Mouse (Mus musculus) brain, embryonic 18.5 days (tissue): ENCODE results near the gene Pex16.

Experiments
- DNase-seq: peaks from one replicate; pipeline ENCODE4 v3.0.0-alpha.2; 2012; ENCODE audit warnings: low read depth, low spot score

The Pex16 gene

DNA sequence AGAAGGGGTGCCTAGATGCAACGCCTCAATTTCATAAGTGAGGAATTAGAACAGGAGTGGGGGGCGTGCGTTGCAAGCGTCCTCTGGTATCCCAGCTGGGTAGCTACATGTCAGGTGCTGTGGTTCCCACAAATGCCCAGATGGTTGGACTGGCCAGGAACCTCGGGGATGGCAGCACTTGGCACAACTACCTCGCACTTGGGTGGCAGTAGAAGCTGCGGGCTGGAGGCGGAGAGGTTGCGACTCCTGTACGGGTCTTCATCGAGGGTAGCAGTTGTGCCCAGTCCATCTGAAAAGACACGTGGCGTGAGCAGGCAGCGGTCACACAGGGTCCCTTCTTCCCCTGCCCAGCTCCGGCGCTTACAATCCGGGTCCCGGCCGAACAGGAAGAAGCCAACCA lies 4.1 kb upstream of the Pex16 start:
- no peak for DNase-seq

DNA sequence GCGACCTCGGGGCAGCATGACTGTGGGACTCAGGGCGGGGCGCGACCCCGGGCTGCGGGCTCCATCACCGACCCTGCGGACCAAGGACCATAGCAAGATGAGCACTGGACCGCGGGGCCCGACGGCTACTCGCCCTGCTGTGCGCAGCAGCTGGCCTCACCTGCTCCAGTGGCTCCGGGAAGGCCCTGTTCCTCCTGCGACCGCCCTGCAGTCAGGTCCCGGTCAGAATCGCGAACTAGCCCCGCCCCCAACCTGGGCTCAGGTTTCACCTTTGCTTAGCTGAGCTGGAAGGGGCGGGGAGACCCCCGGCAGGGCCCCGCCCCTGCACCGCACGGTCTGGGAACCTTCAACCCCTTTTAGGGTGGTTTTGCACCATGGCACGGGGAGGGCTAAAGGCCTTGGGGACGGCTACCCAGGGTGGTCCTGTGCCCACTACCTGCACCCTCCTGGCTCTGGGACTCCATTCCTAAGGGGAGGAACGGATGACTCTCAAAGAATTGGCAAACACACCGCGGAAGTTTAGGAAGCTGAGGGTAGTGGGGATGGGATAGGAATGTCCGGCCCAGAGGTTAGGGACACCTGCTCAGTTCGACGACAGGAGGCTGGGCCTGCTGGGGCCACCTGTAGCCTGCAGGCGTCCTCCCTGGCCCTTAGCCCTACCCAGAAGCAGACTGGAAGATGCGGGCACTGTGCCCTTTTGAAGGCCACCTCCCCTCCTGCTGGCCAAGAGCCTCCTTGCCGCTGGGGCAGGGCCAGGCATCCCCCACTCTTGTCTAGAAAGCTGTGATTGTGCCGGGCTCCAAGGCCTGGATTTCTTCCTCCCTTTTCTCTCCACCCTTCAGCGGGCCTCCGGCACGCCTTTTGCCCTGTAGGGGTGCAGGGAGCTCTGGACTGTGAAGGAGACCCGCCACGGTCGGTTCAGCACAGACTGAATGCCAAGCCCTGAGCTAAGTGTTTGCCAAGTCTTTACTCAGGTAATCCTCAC lies 3.4 kb upstream of the Pex16 start:
- no peak for DNase-seq

DNA sequence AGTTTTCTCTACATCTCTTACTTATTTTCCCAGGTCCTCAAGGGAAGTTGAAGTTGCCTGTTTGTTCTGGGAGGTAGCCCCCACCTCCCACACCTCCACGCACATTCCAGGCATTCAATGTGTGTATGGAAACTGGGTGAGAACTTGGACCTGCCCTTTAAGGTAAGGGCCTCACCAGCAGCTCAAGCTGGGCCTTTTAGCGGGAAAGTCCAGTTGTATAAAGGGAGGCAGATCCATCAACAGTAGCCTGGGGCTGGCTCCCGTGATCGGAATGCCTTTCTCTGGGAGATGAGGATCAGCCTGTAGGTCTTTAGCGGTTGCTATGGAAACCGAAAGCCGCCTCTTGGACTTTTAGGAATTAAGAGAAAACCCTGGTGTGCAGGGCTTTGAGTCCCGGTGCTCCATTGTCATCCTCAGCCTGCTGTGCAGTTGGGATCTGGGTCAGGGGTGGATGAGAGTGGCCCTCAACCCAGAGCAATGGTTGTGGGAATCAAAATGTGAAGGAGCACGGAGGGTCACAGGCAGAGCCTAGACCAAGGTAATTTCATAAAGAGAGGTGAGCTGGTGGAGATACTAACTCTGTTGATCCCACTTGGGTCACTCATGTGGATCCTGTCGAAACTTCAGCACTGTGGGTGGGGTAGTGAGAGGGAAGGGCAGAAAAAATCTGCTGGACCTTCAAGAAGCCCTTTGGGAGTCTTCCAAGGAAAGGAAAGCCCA lies 2.3 kb upstream of the Pex16 start:
- no peak for DNase-seq

DNA sequence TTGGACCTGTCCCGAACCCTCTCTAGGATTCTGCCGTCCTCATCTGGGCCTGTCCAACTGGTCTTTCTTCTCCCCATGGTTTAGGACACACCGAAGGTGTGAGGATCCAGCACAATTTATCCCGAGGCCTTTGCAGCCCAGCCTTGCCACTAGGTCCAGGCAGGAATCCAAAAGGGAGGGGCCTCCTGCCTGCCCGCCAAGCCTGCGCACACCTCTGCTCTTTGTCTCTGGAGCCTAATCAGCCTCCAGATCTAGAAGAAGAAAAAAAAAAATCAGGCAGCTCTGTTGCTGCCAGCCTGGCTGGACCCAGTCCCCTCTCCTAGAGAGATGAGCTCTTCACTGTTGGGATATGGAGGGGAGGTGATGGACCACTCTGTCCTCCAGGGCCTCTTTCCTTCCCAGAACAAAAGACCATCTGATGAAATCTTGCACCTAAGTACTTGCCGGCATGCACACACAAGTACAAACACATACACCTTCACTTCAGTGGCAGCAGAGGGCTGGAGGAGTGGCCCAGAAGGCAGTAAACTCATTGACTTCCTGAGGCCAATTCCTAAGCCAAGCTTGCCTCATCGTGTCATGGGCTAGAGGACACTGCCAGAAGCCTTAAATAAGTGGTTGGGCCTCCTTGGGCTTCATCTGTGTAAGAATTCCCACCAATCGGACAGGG lies 1.6 kb upstream of the Pex16 start:
- DNase-seq = no peak

DNA sequence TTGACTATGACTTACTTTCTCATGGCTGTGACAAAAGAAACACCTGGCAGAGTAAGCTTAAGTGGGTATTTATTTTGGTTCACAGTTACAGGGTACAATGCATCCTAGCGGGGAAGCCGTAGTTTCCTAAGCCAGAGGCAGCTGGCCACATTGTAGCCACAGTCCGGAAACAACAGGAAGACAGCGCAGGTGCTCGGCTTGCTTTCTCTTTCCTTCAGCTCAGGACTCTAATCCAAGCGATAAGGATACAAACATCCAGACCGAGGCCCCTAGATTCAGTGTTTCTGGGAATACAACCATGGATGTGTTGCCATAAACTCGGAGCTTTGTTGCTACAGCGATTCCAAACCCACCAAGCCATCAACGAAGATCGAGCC lies 1.1 kb upstream of the Pex16 start:
- no peak for DNase-seq

DNA sequence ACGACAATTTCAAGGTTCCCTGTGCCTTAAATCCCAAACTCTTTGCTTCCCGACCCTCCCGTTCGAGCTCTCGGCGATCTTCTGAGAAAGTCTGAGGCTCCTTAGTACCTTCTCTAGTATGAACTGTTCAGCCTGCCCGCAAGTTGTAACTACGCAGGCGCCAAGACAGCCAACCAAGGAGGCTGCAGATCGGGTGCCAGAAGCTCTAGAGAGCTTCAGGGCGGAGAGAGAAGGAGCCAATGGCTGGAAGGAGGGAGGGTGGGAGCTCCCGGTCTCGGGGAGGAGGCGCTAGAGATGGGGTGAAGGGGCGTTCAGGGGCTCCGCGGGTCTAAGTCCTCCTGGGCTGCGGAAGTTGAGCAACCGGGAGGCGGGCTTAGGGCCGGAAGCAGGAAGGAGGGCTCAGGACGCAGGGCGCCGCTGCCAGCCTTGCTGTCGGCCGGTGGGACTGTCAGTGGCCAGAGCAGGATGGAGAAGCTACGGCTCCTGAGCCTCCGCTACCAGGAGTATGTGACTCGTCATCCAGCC lies 685 bp downstream of the Pex16 start:
- peak; percentile 98 for DNase-seq

DNA sequence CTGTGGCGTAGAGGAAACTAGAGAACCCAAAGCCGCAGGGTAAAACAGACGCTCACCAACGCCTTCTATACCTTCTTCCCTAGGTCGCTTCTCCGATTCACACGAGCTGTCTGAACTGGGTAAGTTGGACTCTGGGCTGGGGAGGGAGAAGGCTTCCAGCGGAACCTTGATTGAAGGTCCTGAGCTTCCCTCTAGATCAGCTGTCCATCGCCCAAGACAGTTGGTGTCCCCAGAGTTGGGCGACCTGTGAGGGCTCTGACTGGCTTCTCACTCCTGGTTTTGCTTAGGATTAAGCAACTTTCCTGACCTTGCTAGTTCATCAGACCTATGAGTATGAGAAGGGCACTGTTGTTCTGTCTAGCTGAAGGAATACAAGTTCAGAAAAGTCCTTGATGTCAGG lies 1.3 kb downstream of the Pex16 start:
- DNase-seq = no peak

DNA sequence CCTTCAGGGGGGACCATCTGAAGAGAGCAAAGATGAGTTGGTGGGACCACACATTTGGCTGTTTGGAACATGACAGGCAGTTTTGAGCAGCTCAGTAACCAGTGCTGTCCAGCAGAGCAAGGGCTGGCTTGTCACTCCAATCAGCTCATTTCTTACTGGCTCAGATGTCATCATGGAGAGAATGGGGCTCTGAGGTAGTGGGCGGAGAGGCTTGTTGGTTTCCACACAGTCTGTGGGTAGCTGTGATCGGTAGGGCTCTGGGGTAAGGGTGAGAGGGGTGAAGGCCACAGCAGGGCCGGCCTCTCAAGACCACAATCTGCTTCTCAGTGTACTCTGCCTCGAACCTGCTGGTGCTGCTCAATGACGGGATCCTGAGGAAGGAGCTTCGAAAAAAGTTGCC lies 1.8 kb downstream of the Pex16 start:
- DNase-seq = no peak

DNA sequence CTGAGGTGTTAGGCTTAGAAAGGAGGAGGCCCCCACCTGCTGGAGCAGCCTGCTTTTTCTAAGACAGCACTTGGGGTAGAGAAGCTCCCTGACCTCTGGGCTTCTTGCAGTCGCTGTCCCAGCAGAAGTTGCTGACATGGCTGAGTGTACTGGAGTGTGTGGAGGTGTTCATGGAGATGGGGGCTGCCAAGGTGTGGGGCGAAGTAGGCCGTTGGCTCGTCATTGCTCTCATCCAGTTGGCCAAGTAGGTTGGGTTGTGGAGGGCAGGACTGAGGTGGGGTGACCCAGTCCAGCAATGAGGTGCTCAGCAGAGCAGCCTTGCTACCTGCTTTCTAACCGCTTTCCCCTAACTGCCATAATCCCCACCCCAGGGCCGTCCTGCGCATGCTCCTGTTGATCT lies 2.8 kb downstream of the Pex16 start:
- no peak for DNase-seq

DNA sequence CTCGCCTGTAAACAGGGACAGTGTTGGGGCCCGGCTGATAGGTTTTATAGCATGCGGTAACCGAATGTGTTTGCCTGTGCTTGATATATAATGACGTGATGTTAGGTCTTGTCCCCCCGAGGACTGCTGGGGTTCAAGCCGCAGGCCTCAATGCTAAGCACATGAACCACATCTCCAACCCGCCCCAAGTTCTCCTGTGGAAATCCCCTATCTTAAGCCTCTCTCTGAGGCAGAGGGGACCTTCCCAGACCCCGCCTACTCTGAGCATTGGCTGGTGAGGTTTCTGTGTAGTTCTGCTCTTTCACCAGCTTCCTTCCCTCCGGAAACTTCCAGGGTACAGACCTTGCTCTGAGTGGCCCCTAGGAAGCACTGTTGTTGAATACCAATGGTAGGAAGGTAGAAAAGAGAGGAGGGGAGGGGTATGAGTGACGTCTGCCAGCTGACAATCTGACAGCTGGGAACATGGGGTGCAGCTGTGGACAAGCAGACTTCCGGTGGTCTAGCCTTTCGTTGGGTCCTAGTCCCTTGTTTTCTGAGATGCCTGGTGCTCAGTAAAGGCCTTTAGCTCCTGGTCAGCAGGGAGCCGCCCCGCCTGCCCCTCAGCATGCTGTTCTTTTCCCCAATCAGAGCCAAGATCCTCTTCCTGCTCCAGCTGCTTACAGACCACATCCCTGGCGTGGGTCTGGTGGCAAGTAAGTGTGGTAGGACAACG lies 5.5 kb downstream of the Pex16 start:
- no peak for DNase-seq

DNA sequence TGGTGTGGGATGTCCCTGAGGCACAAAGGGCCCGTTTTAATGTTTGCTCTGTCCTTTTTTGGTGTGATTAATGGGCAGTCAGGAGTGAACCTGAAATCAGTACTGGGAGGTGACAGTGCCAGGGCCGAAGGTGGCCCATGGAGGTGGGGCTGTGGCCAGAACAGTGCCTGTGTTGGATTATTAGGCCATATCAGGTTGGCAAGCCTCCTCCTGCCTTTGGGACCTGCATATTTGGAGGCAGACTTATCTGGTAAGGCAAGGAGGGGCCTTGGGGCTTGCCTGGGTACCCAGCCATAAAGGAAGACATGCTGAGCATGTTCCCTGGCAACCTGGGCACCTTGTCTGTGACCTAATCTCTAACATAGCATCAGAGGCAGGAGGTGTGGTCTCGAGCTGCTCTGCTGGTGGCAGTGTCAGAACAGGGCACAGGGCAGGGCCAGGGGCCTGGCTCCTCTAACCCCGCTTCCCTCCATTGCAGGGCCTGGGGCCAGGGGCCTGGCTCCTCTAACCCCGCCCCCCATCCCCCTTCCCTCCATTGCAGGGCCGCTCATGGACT lies 6.1 kb downstream of the Pex16 start:
- DNase-seq = no peak

DNA sequence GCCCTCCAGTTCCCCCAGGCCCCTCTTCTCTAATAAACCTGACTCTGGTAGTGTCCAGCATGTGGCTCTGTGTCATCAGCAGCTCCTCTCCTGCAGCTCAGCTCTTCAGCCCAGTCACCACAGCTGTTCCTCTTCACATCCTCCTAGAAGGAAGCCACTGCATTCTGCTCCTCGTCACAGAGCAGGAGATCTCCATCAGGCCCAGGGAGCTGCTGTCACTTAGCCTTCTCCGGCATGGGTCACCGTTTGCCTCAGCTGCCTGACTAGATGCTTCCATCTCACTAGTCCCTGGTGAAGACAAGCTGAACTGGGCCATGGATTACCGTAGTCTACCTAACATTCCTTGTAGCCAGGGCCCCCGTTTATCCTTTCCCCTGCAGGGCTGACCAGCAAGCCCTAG lies 6.7 kb downstream of the Pex16 start:
- DNase-seq = no peak

DNA sequence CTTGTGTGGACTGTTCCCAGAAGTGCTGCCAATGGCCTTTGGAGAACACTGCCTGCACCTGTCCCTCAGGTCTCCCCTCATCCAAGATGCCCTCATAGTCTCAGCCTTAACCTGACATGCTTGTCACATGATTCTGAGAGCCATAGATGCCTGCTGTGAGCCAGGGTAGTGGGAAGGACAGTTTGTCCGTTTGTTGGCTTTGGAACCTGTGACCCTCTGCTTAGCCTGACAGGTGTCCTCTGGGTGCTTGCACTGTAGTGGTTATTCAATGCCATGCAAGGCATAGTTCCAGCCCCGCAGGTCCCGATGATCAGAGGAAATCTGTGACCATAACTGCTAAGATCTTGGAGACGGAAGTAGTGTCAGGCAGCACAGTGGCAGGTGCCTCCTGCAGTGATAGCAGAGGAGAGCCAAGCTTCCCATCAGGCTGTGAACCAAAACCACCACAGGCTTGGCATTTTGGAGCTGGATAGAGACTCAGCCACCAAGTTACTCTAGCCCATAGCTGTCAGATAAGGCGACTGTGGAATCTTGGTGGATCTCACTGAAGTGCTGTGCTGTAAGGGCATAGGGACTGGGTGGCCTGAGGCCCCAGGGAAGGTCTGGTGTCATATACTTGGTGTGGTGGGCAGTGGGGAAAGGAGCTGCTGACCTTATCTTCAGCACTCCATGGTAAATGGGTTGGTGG lies 7.6 kb downstream of the Pex16 start, which contains the start of gene 1700029I15Rik:
1700029I15Rik (plus strand) TSS at position 638 of the 688 bp plus-strand sequence.
- DNase-seq = no peak

DNA sequence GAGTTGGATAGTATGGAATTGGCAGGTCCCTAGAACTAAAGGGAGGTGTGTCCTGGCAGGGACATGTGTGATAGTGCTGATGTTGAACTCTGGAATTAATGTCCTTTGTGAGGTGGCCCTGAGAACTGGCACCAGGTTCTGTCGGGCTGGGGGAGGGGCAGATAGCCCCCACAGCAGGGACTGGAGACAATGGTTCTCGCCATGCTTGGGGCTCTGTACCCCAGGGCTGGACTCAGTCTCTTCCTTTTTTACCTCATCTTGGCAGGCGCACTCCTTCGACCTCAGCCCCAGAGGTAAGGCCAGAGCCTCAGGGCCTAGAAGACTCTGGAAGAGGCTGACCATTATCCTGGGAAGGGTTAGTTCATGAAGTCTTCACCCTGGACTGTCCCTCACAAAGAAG lies 8.3 kb downstream of the Pex16 start:
- DNase-seq = no peak

DNA sequence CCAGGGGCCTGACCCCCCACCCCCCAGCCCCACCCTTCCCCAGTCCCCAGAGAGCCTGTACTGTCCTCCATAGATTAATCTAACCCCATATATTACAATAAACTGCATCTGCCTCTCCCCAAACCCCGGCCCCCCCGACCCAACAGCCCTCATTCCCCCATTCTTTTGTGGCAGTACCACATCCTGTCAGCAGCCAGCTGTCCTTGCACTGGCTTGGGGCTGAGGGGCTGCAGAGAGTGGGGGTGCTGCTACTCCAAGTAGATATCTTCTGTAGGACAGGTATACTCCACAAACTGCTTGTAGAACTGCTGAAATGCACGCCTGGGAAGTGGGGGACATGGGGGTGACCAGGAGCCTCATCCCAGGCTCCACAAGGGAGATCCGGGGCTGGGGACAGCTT lies 9.6 kb downstream of the Pex16 start:
- DNase-seq = no peak

DNA sequence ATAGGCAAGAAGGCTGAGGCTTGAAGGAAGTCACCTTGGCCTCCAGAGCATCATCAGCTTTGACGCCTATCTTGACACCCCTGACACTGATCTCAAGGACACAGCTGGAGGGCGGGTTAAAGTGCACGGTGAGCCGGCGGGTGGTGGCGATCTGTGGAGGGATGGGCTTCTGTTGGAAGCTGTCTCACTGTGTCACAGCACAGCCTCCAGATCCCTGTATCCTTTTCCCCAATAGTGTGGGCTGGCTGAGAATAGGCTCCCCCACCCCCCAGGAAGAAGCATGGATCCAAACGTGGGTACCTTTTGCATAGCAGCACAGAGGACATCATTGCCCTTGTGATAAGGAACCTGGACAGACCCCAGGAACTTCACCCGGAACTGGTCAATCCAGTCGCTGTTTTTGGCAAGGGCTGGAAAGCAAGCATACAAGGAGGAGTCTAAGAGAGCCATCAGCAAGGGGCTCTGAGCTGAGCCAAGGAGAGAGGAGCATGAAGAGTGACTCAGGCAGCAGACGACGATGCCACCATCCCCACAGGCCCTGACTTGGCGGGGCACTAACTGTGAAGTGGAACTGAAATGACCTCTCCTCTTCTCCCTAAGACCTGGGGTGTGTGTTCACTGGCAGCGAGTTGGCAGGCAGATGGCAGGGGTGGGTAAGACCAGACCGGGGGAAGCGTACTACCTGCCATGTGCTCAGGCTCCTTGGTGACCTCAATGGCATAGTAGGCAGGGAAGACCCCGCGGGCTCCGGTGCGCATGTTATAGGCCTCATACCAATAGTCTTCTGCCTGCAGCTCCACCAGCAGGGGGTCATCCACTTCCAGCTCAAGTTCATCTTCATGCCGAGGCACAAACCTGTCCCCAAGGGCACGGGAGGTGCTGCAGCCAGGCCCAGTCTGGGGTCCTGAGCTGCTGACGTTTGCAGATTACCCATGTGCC lies 10.9 kb downstream of the Pex16 start:
- no peak for DNase-seq

DNA sequence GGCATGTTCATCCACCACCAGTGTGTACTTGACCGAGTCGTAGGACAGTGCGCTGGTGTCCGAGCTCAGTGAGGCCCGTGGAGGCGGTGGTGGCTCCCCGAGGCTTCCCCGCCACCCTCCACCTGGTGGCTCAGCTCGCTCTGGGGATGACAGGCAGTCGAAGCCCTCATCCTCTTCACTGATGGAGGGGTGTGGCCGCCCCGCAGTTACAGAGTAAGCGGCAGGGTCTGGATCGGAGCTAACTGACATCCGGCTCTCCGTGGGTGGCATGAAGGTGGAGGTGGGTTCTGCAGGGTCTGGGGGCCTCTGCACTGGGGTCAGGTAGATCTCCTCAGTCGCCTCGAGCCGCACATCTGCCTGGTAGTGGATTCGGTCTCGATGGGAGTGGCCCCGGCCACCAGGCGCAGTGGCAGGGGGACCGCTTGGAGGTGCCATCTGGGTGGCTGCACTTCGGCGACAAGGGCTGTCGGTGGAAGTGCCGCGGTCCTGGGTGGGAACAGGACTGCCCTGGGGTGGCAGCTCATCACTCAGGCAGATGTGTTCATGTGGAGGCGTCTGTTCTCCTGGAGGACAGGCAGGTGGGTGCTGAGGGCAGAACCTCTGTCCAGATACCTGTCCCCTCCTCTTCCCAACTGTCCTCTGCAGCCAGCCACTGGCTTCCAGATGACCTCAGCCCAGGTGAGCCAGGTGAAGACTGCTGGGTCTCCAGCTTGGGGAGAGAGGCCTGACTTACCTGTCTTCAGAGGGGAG lies 12.5 kb downstream of the Pex16 start:
- no peak for DNase-seq

DNA sequence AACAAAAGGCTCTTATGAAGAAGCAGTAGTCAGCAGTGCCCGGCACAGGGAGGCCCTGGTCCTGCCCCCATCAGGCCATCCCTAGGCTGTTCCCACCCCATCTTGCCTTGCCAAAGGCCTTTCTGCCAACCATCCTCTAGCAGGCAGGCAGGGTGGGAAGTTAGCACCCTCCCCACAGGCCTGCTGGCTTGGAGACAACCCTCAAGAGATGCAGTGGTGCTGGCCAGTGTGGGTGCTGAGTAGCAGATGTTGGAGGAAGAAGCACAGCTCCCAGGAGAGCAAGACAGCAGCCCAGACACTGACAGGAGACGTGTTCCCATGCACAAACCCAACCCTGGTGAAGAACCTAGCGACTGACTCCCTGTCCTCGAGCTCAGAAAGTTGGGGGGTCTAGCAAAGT lies 13.2 kb downstream of the Pex16 start:
- DNase-seq = no peak

DNA sequence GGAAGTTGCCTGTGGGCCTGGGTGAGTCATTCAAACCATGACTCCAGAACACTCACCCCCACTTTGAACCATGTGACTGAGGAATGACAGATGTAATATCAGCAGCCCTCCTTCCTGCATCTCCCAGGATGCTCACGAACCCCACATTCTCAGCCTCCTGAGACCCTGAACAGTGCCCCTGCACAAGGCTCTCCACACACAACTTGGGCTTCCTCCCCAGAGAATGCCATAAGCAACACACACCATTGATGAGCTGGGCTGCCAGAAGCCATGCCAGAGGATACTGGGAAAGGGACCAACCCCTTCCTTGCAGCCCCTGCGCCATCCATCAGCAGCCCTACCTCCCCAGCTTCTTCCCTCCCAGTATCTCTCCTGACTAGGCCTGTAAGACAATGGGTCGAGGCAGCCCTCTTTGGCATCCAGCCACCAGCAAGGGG lies 13.6 kb downstream of the Pex16 start:
- no peak for DNase-seq
